ENCODE assay signal across 17 mouse cellular contexts in the genomic region with DNA sequence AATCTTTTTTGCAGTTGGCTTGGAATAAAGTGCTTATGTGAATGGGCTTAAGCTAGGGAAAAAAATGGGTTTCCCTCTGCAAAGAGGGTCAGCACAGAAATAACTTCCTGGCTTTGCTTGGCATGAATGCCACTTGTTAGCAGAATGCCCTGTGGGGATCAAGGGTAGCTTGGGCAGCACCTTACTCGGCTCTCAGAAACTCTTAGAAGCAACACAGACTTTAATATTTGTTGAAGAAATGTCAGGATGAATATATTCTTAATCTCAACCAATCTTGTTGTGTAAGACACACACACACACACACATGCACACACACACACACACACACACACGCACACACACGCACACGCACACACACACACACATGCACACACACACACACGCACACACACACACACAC.
"Had no signal": no experiment of that assay in that cellular context is flagged by ENCODE, and none has a peak within 500 bp of the region (broad histone marks: within the 10 kb centered on the region; RNA-seq: fewer than 3 reads in every experiment).

No protein-coding gene starts in this region.

- H3K4me3 ChIP-seq: liver, embryonic 15.5 days; lung, embryonic 15.5 days; midbrain, embryonic 12.5 days; myocyte; neural tube, embryonic 13.5 days; neural tube, embryonic 15.5 days; stomach, embryonic 15.5 days had no signal

- H3K9me3 ChIP-seq: liver, embryonic 15.5 days; lung, embryonic 15.5 days; midbrain, embryonic 12.5 days; neural tube, embryonic 13.5 days; neural tube, embryonic 15.5 days; stomach, embryonic 15.5 days had no signal

- DNase-seq: liver, postnatal 0 days; lung, adult 2 months; lung, postnatal 36 days; midbrain, embryonic 14.5 days; right cerebral cortex, postnatal 14 days; thymus, adult 2 months; thymus, postnatal 25 days; thymus, postnatal 4 days had no signal

- H3K27me3 ChIP-seq: liver, embryonic 15.5 days; lung, embryonic 15.5 days; midbrain, embryonic 12.5 days; neural tube, embryonic 13.5 days; neural tube, embryonic 15.5 days; stomach, embryonic 15.5 days had no signal

- H3K4me1 ChIP-seq: liver, embryonic 15.5 days; midbrain, embryonic 12.5 days; neural tube, embryonic 13.5 days; stomach, embryonic 15.5 days had no signal

- H3K27ac ChIP-seq: liver, embryonic 15.5 days; lung, embryonic 15.5 days; midbrain, embryonic 12.5 days; neural tube, embryonic 13.5 days; neural tube, embryonic 15.5 days; stomach, embryonic 15.5 days had no signal

- H3K9ac ChIP-seq: liver, embryonic 15.5 days; liver, postnatal 0 days; lung, embryonic 15.5 days; midbrain, embryonic 12.5 days; neural tube, embryonic 13.5 days; neural tube, embryonic 15.5 days; stomach, embryonic 15.5 days had no signal

- ATAC-seq: liver, postnatal 0 days; lung, postnatal 0 days; midbrain, embryonic 16.5 days had no signal

- H3K36me3 ChIP-seq: liver, embryonic 15.5 days; midbrain, embryonic 12.5 days; neural tube, embryonic 13.5 days; neural tube, embryonic 15.5 days; stomach, embryonic 15.5 days had no signal

- H3K4me2 ChIP-seq: liver, embryonic 15.5 days; lung, embryonic 15.5 days; midbrain, embryonic 12.5 days; neural tube, embryonic 13.5 days; neural tube, embryonic 15.5 days; stomach, embryonic 15.5 days had no signal
